Mouse (Mus musculus) thymus, postnatal 4 days (tissue): ENCODE measurements around the gene Hist1h3d.
"Not testable (repeated sequence)": the region's sequence is repeated elsewhere in the genome, so short reads cannot be mapped to it uniquely, and the experiment has no call there.

Experiments
- DNase-seq: peaks from one replicate; pipeline ENCODE4 v3.0.0; 2021

The Hist1h3d gene

DNA sequence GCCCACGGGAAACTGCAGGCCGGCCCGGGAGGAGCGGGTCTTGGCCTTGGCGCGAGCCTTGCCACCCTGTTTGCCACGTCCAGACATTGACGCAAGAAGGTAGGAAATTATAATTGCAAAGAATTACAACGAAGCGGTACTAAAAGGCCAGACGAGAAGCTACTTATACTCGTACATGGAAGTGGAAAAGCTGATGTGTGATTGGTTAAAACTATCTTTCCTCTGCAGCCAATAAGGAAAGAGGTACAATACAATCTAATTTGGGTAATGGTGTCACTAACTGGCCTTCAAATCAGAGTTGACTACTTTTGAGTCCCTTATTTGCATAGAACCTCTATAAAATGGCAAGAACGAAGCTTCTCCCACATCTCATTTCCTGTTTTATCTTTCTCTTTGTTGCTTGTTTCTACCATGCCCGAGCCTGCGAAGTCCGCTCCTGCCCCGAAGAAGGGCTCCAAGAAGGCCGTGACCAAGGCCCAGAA is 4.5 kb upstream of the Hist1h3d start, which contains the start of the genes Hist1h2ae and Hist1h2bg:
TSS of gene Hist1h2ae (minus strand) at position 199 of the 482 bp plus-strand sequence.
TSS of gene Hist1h2bg (plus strand) at position 375 of the 482 bp plus-strand sequence.
- DNase-seq: peak; percentile 79

DNA sequence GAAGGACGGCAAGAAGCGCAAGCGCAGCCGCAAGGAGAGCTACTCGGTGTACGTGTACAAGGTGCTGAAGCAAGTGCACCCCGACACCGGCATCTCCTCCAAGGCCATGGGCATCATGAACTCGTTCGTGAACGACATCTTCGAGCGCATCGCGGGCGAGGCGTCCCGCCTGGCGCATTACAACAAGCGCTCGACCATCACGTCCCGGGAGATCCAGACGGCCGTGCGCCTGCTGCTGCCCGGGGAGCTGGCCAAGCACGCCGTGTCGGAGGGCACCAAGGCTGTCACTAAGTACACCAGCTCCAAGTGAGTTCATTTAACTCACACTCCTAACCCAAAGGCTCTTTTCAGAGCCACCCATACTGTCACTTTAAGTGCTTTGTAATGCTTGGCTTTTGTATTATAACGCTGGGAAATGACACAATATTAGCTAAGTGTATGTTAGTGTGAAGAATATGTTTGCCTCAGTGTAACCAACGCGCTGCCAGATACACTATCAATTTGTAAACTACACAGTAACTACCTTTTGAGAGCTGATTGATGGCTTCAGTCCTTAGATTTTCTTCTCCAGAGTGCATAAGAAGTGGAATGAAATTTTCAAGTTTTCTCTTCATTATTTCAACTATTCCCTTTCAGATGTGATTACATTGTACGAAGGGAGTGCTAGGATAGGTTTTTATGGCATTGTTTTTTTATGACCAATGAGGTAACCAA is 3.9 kb upstream of the Hist1h3d start:
- DNase-seq: peak; percentile 30

DNA sequence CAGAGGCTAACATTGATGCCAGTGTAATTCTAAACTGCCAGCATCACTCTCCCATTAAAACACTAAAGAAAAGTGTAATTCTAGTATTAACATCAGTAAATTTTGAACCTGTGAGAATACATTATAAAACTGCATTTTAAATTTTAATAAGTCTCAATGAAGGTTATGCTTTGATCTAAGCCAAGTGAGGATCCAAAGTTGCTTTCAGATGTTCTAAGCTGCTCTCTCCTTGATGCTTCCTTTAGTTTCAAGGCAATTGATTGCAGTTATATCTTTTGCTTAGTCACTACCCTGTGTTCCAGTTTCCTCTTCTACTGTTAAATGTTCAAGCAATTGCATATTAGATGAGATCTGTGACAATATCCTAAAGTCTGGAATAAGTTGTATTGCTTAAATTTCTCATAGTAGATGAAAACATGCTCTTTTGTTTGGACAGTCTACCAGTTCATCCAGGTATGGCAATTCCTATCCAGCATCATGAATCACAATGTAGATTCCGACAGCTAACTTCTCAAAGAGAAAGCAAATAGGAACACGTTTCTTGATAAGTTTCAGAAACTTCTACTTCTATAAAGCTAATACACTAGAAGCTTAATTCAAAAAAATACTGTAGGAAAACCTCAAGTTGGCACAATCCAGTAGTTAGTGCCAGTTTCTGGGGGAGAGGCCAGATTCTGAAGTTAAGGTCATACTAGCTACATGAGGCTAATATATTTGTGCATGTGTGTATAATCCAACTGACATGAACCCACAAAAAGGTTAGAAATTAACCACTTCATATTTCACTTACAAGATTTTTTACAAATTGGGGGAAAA is 3.1 kb upstream of the Hist1h3d start:
- no peak for DNase-seq

DNA sequence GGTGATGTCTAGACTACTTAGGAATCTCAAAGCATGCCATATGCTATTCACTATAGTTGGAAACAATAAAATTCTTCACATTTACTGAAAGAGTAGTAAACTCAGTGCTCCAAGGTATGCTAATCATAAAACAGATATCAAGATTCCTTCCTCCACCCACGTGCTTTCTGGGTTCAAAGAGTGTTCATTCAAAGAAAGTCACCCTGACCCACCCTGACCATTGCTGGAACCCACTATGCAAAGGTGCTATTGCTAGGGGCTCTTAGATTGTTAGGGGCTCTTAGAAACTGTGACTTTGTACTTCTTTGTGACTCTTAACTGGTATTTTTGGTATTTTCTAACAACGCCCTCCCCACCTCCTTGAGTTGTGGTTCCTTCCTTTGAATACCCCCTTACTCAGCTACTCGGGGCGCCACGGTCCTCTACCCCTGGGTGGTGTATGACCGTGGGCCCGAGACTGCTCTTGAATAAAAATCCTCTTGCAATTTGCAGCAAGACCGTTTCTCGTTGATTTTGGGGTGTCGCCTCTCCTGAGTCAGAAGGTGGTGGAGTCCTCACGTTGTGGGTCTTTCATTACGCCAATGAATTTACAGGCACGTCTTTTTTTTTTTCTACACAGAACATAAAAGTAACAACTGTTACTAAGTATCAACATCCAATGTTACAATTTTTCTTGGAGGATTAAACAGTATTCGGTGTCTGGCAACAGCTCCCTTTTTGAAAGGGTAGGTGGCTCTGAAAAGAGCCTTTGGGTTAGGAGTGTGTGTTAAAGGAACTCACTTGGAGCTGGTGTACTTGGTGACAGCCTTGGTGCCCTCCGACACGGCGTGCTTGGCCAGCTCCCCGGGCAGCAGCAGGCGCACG is 2.3 kb upstream of the Hist1h3d start:
- peak; percentile 49 for DNase-seq

DNA sequence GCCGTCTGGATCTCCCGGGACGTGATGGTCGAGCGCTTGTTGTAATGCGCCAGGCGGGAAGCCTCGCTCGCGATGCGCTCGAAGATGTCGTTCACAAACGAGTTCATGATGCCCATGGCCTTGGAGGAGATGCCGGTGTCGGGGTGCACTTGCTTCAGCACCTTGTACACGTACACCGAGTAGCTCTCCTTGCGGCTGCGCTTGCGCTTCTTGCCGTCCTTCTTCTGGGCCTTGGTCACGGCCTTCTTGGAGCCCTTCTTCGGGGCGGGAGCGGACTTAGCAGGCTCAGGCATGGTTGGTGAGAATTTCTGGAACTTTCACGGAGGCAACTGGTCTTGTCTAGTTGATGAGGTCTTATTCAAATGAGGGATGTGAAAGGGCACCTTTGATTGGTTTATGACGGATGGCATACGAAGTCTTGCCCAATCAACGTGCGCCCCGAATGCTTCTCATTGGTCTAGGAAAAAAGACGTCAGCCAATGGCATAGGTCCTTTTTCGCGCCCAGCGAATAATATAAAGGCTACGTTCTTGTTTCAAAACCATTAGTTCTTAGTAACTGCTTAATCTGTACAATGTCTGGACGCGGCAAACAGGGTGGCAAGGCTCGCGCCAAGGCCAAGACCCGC is 1.6 kb upstream of the Hist1h3d start, which contains the start of the genes Hist1h2bf and Hist1h2ad:
TSS of gene Hist1h2bf (minus strand) at position 299 of the 627 bp plus-strand sequence.
TSS of gene Hist1h2ad (plus strand) at position 484 of the 627 bp plus-strand sequence.
- peak; percentile 85 for DNase-seq

DNA sequence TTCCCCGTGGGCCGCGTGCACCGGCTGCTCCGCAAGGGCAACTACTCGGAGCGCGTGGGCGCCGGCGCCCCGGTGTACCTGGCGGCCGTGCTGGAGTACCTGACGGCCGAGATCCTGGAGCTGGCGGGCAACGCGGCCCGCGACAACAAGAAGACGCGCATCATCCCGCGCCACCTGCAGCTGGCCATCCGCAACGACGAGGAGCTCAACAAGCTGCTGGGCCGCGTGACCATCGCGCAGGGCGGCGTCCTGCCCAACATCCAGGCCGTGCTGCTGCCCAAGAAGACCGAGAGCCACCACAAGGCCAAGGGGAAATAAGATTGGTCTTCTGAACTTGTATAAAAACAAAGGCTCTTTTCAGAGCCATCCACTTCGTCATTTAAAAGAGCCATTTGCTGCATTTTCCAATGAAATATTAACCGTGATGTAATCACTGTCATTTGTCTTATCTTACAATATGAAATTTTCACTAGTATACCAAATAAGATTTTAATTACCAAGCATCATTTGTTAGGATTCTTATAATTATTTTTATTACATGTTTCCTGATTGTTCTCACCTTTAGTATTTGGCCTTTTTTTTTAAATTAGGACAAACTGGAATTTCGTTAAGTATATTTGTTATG is 905 bp upstream of the Hist1h3d start:
- DNase-seq: not testable (repeated sequence)

DNA sequence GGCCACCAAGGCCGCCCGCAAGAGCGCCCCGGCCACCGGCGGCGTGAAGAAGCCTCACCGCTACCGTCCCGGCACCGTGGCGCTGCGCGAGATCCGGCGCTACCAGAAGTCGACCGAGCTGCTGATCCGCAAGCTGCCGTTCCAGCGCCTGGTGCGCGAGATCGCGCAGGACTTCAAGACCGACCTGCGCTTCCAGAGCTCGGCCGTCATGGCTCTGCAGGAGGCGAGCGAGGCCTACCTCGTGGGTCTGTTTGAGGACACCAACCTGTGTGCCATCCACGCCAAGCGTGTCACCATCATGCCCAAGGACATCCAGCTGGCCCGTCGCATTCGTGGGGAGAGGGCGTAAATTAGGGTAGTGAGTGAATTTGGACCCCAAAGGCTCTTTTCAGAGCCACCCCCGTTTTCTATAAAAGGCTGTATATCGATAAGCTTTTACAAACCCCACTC is 326 bp downstream of the Hist1h3d start:
- peak; percentile 41 for DNase-seq

DNA sequence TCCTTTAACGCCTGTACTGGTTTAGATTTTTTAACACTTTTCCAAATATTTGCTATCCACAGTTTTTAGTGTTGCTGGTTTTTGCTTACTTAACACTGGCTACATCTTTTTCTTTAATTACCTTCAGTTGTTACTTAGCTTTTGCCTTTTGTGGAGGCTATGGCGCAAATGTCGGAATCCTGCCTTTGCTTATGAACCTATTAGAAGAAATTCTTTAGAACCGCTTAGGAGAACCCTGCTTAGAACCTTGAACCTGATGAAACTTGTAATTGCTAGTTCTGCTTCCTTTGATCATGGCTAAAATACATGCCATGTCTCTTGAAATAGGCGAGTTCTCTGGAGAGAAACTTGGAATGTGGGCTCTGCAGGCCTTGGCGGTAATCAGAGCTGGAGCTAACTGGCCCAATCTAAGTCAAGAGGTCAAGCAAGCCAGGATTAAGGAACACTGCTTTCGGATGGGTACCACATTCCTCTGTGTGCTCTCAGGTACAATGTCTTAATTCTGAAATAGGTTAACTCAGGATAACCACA is 853 bp downstream of the Hist1h3d start:
- no peak for DNase-seq

DNA sequence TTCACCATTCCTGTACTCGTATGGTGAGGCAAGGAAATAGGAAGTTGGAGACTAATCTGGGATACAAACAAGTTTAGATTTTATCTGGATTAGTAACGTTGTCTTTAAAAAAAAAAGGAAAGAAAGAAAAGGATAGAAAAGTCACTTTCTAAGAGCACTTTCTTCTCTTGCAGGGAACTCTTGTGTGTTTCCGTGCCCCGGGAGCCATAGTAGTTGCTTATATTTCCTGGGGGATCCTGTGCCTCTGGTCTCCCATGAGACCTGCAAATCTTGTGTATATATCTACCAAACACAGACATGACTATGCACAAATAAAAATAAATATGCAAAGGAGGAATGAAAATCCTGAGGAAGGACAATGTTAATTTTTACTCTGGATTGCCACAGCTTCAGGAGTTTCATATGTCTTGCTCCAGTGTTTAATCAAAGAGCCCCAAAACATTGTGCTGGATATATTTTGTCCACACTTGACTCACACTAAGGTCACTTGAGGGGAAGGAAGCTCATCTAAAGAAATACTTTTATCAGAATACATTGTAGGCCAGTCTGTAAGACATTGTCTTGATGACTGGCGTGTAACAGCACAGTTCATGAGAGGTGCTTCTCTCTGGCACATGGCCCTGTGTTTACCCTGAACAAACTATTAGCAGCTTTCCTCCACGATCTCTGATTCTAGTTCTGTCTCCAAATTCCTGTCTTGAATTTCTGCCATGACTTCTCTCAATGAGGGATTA is 1.5 kb downstream of the Hist1h3d start:
- DNase-seq: no peak

DNA sequence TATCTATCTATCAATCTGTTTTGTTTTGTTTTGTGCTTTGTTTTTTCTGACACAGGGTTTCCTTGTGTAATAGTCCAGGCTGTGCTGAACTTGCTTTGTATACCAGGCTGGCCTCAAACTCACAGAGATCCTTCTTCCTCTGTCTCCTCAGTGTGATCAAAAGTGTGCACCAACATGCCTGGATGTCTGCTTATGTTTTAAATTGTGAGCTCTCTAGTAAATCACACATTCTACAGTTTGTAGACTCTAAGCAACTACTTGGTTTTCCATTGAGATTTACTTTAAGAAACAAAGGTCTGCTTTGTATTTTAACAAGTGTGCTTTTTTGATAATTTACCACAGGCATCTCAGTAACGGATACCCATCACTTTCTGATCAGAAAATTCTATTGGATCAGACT is 2.3 kb downstream of the Hist1h3d start:
- no peak for DNase-seq

DNA sequence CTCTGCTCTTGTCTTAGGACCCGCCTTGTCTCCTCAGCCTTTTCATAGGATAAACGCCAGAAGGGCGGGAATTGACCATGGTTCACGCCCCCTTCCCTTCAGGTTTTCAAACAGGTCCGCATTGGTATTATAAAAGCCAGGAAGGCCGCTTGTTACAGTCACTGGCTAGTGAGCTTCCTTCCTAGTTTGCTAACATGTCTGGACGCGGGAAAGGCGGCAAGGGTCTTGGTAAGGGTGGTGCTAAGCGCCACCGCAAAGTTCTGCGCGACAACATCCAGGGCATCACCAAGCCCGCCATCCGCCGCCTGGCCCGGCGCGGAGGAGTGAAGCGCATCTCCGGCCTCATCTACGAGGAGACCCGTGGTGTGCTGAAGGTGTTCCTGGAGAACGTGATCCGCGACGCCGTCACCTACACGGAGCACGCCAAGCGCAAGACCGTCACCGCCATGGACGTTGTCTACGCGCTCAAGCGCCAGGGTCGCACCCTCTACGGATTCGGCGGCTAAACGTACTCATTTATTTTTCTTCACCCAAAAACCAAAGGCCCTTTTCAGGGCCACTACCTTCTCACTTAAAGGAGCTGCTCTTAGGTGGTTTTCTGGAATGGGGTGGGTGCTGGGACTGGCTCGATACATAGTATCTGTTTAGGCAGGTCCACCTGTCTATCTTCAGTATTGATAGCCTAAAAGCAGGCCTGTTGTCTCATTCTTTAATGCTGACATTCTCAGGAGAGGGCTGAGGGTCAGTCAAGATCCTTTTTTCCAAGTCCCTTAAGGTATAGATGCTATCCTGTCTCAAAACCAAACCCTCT is 6.0 kb downstream of the Hist1h3d start, which contains the start of gene Hist1h4d:
TSS of gene Hist1h4d (plus strand) at position 191 of the 811 bp plus-strand sequence.
- peak; percentile 91 for DNase-seq

DNA sequence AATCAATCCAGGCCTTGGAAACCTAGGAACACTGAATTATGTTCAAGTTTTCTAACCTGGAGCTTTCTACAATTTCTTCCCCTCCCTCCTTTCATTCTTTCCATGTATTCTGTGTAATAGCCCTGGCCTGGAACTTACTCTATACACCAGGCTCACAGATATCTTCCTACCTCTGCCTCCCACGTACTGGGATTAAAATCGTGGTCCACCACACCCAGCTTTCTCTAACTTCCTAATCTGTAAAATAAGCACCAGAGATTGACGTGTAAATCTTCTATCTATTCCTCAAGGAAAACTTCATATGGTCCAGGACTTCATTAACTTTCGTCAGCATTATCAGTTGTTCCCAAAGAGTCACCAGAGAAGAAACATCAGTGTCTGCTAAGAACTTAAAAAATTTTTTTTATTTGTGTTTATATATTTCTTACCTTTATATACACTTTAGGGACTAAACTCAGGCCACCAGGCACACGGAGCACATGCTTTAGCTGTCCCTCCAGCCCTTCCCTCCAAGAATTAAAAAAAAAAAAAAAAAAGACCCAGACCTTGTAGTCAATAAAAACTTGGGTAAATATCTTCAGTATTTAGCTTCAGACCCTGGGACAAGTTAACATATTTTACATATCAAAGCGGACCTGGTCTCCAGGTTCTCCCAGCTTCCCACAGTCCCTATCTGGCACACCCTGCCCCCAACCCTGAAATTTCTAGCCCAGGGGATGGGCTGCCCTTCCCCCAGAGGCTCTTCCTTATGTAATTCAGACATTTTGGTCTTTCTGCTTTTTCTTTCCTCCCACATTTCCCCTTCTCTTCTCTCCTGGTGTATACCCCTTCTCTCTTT is 6.9 kb downstream of the Hist1h3d start:
- peak; percentile 26 for DNase-seq

DNA sequence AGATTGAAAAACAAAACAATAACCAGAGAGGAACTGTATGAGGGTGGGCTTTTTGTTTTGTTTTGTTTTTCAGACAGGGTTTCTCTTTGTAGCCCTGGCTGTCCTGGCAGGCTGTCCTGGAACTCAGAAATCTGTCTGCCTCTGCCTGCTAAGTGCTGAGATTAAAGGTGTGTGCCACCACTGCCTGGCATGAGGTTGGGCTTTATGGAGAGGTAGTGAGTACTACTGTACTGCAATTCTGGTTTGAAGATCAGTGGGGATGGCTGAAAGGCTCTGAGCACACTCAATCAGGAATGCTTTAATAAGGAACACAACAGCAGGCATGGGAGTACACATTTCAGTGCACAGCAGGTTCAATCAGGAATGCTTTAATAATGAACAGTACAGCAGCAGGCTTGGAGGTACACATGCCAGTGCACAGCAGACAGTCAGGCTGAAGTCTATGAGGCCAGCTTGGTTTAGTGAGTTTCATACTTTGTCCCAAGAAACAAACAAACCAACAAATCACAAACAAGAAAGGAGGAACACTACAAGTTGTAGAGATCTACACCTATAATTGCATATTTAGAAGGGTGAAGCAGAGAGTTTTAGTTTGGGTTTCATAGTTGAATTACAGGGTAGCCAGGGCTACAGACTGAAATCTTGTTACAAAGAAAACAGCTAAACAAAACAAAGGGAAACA is 8.0 kb downstream of the Hist1h3d start:
- DNase-seq: peak; percentile 24

DNA sequence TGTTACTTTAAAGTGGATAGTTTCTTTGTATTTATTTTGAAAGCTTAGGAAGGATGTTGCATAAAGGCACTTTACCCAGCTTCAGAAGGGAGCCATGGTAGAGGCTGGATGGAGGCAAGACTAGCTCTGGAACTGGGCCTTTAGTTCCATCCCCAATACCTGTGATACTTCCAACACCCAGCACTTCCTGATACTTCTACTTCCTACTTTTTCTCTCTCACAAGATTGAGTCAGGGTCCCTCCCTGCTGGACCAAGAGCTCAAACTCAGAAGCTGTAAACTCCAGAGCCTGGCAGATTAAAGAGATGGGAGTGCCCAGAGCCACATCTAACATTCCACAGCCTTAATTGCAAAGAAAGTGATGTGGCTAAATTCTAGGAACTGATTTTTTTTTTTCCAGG is 8.8 kb downstream of the Hist1h3d start:
- DNase-seq: peak; percentile 30

DNA sequence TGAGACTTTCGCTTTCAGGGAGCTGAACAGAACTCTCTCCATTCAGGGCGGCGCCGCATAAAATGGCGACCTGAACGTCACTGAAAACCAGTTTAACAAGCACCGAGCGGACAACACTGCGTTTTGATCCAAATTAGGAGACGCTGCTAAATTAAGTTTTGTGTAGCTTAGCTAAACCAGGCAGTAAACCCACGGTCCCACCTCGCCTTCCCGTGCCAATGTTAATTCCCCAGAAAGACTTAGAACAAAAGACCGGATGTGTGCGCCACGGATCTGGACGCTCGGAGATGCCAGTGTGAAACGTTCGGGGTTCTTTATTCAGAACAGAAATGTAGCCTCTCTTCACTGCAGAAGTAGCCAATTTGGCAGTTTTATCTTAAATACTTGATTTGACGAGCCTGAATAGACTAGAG is 9.5 kb downstream of the Hist1h3d start:
- DNase-seq: peak; percentile 81

DNA sequence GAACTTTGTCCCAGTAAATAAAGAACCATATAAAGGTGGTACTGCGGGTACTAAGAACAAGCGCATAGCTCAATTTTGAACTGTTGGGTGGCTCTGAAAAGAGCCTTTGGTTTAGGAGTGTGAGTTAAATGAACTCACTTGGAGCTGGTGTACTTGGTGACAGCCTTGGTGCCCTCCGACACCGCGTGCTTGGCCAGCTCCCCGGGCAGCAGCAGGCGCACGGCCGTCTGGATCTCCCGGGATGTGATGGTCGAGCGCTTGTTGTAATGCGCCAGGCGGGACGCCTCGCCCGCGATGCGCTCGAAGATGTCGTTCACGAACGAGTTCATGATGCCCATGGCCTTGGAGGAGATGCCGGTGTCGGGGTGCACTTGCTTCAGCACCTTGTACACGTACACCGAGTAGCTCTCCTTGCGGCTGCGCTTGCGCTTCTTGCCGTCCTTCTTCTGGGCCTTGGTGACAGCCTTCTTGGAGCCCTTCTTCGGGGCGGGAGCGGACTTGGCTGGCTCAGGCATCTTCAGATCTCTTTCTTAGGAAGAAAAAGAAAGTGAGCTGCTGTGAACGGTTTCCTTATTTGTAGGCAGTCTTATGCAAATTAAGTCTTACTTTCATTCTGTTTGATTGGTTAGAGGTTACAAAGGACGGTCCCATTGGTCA is 10.0 kb downstream of the Hist1h3d start:
- peak; percentile 77 for DNase-seq
